Mouse (Mus musculus): ENCODE measurements around the gene Itsn1.

Itsn1 gene

DNA sequence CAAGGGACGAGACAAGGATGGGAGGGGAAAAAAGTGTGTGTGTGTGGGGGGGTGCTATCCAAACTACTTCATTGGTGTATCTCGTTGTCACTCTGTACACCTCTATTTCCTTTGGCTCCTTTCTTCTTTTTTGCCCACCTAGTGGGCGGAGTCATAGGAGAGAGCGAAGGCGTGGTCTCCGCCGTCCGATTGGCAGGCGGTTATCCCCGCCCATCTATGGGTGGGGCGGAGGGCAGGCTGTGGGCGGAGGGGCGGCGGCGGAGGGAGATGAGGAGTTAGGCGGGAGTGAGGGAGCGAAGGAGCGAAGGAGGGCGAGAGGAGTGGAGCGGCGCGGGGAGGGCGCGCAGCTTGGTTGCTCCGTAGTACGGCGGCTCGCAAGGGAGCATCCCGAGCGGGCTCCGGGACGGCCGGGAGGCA lies at the start of gene Itsn1:
Itsn1 (plus strand) TSS at position 216 of the 417 bp plus-strand sequence.
- DNase-seq (ENCODE audit: extremely low read depth, insufficient read length, low spot score), result peak; percentile 93

GRCm38 (mm10) chr16:91680656-91681055 lies 48.4 kb upstream of the Itsn1 start:
- DNase-seq (ENCODE audit: extremely low read depth, insufficient read length, low spot score), result no peak

DNA sequence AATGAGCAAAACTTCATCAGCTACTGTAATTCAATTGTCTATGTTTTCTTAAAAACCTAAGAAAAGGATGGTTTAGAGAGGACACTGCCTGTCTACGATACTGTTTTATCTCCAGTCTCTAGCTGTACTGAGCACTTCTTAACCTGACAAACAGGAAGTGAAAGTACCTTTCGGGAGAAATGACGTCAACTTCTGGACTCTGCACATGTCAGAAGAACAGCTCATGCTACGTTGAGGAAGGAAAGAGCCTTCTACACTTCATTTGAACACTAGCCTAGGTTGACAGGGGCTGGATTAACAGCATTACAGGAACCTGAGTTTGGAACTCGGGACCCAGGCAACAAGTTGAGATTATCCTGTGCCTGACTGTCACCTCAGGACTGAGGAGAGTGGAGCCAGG lies 43.6 kb upstream of the Itsn1 start:
- DNase-seq (ENCODE audit: extremely low read depth, insufficient read length, low spot score), result no peak

GRCm38 (mm10) chr16:91686369-91686768 lies 42.7 kb upstream of the Itsn1 start:
- DNase-seq (ENCODE audit: extremely low read depth, insufficient read length, low spot score), result no peak

DNA sequence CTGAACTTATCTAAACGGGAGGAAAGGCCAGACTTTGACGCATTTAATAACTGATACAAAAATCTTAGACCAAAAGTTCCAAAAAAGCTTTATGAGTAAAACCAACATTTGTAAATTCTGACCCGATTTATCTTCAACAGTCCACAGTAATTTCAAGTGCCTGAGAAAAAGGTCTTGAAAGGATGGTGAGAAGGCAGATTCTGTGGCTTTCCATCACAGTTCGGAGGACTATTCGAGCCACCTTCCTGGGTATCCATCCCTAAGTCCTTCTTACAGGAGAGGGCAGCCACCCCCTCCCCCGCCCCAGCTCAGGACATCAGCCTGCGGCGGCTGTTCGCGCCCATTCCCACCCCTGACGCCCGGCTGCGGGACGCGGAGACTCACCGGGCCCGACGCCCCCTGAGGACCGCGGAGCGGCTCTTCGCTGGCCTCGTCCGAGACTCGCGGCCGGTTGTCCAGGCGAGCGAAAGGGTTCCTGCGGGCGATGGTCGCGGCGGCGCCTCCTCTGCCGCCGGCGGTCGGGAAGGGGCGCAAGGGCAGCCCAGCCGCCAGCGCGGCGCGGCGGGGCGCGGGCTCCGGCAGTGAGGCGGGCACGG lies 41.0 kb upstream of the Itsn1 start:
- DNase-seq (ENCODE audit: extremely low read depth, insufficient read length, low spot score), result no peak

DNA sequence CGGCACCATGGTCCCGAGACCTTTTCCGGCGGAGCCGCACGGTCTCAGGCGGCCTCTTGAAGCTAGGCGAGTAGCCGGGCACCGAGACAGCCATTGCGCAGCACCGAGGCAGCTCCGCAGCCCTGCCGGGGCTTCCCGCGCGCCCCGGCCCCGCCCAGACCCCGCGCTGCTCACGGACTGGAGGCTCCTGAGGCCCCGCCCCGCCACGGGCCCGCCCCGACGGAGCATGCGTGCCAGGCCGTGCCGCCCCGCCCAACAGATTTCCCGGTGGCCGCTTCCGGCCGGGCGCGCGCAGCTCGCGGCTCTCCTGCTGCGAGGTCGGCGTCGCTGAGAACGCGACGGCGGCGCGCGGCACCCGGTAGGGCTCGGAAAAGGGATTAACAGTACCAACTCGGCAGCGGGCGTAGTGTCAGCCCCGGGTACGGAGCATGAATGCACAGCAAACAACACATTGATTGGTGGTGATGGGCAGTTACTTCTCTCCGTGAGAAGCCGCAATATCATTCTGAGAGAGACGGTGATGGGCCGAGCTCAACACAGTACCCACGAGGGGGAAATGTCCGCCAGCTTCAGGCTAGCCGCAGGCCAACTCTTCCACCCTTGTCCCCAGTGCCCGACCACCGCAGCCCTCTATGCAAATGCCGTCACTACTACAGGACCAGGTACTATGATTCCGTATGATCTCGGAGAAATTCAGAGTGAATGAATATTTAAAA lies 40.3 kb upstream of the Itsn1 start, which contains the start of gene Donson:
Donson (minus strand) TSS at position 152 of the 716 bp plus-strand sequence.
- DNase-seq (ENCODE audit: extremely low read depth, insufficient read length, low spot score), result peak; percentile 92

DNA sequence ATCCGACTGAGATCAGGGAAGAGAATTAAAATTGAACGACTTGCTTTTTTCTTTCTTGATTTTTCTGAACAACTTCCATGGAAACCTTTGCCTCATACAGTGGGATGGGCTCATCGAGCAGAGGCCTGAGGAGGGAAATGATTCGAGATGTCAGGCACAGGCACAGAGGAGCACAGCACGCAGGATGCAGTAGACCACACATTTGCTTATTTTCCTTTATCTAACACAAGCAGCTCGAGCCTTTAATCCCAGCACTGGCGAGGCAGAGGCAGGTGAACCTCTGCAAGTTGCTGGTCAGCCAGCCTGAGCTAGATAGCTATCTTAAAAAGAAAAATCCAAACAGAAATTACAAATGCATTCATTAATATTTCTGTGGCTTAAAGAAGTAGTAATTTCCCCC lies 39.3 kb upstream of the Itsn1 start:
- DNase-seq (ENCODE audit: extremely low read depth, insufficient read length, low spot score), result no peak

DNA sequence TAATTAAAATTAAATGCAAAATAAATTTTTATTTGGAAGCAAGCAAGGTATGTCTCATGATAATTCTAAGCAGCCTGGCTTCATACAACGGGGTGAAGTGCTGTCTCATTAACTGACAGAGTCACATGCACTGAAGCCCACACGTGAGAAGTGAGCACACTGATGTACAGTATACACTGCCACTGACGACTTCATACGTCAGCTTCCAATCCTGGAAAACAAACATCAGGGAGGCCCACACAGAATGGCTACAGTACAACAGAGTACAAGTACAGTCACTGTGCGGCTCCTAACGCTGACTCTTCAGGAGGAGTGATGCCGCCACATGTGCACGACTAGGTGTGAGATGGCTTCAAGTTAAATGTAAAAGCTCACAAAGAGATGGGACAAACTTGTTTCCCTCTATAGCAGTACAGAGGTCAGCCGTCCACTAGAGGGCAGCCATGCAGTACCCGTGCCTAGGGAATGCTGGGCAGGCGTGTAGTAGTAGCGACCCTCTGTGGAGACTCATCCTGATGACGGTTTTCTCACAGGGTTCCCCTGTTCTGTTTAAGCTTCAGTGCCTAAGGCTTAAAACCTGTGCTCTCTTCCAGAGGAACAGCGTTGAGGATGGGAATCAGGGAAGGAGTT lies 34.5 kb upstream of the Itsn1 start:
- peak; percentile 26 for DNase-seq (ENCODE audit: extremely low read depth, insufficient read length, low spot score)

GRCm38 (mm10) chr16:91695108-91695755 lies 33.8 kb upstream of the Itsn1 start:
- DNase-seq (ENCODE audit: extremely low read depth, insufficient read length, low spot score), result no peak

DNA sequence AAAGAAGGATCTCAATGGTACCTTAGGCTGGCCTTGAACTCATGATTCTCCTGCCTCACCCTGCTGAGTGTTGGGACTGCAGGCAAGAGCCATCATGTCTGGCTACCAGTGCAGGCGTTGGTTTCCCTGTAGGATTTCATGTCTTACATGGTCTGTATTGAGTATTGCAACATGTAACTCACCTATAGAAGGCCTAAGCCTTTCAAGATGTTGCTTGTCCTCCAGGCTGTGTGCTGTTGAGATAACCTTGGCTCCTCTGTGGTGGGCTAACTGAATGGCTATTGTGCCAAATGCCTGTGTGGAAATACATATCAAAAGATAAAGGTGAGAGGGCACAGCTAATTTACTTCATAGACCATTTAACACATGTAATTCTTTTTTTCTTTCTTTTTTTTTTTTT lies 30.1 kb upstream of the Itsn1 start:
- DNase-seq (ENCODE audit: extremely low read depth, insufficient read length, low spot score), result no peak

DNA sequence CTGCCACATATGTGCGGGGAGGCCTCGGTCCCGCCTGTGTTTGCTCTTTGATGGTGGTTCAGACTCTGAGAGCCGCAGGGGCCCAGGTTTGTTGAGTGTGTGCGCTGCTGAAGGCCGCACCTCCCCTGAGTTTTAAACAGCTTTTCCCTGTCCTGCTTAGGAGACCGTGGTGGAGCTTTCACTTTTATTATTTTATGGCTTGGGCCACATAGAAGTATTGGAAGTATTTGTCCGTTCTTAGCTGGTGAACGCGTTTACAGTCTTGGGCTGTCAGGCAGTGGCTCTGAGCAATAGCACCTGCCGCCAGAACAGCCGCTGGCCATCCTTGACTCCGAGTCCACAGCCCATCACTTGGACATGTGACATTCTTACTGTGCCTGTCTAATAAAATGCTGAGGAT lies 27.2 kb upstream of the Itsn1 start:
- DNase-seq (ENCODE audit: extremely low read depth, insufficient read length, low spot score), result no peak

DNA sequence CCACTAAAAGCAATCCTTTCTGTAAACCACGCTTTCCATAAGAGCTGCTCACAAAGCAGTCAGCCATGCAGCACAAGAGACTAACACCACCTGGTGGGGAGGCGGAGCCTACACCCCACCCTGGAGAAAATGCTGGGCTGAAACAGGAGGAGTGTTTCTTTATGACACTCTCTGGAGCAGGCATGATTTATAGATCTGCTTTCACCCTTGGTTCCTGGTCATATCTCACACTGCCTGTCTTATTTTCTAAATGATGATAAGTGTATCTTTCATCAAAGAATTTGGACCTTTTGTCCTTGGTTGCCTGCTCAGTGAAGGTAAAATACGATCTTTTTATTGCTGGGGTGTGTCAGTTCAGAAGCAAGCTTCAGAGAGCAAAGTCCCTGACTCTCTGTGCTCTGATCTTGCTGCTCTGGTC lies 26.3 kb upstream of the Itsn1 start:
- DNase-seq (ENCODE audit: extremely low read depth, insufficient read length, low spot score), result no peak

- DNase-seq (ENCODE audit: extremely low read depth, insufficient read length, low spot score), result no peak
These were observed 24.3 kb upstream of the Itsn1 start for GRCm38 (mm10) chr16:91704603-91705340.

DNA sequence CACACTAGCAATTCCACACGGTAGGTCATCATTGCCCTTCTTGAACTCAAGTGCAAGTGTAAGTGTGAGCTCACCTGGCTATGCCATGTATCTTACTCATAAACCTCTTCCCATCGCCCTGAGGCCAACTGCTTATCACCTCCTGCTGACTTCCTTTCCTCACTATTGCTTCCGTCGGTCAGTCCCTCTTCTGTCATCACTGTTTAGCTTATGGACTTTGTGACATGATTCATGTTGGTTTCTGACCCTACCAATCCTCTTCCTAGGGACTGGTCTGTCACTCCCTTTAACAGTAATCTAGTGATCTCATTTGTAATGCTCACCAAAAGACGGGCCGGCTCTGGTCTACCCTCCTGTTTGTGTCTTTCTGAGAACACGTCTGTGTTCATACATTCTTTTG lies 18.8 kb upstream of the Itsn1 start:
- DNase-seq (ENCODE audit: extremely low read depth, insufficient read length, low spot score), result no peak

DNA sequence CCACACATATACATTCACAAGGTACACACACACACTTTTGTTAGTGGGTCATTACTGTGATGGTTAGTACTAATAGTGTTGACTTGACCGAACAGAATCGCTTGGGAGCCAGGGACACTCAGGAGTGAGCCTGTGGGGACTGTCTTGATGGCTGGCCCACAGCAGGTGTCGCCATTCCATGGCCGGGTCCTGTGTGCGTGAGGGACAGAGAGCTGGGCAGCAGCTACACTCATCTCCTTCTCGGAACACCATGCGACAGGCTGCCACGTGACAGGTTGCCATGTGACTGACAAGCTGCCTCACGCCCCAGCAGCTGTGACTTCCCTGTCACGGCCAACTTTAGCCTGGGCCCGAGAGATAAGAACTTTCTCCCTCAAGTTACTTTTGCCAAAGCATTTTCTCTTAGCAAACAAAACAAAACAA lies 12.1 kb upstream of the Itsn1 start:
- no peak for DNase-seq (ENCODE audit: extremely low read depth, insufficient read length, low spot score)

DNA sequence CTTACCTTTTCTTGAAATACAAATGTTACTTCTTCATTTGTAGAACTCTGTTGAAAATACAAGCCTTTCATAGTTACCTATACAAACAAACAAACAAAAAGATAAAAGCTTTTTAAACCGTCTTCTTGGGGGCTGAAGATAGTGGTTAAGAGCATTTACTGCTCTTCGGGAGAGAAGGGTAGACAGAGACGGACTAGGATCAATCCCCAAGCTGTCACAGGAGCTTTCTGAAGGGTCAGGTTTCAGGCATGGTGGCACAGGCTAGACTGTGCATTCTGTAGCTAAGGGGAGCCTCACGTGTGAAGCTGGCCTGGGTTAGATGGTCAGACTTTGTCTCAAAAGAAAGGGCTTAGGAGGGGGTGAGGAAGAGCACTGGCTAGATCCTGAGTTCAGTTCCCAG lies 11.7 kb upstream of the Itsn1 start:
- no peak for DNase-seq (ENCODE audit: extremely low read depth, insufficient read length, low spot score)

- peak; percentile 20 for DNase-seq (ENCODE audit: extremely low read depth, insufficient read length, low spot score)
These were observed 4.8 kb upstream of the Itsn1 start for GRCm38 (mm10) chr16:91724247-91724646.

DNA sequence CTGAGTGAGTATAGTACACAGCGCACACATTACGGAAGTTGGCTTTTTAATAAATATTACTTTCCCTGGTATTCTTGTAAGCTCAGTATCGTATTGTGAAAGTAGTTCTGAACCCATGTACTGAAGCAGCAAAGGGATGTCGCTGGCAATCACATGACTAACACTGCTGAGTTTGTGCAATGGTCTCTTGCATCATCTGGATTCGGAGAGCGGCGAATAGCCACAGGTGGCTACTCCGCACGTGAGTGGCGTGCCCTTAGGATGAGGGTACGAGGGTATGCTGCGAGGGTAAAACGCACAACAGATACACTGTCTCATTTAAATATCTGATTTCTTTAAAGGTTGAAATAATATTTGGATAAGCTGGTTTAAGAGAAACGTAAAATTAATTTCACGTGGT lies 1.6 kb upstream of the Itsn1 start:
- DNase-seq (ENCODE audit: extremely low read depth, insufficient read length, low spot score), result peak; percentile 35

DNA sequence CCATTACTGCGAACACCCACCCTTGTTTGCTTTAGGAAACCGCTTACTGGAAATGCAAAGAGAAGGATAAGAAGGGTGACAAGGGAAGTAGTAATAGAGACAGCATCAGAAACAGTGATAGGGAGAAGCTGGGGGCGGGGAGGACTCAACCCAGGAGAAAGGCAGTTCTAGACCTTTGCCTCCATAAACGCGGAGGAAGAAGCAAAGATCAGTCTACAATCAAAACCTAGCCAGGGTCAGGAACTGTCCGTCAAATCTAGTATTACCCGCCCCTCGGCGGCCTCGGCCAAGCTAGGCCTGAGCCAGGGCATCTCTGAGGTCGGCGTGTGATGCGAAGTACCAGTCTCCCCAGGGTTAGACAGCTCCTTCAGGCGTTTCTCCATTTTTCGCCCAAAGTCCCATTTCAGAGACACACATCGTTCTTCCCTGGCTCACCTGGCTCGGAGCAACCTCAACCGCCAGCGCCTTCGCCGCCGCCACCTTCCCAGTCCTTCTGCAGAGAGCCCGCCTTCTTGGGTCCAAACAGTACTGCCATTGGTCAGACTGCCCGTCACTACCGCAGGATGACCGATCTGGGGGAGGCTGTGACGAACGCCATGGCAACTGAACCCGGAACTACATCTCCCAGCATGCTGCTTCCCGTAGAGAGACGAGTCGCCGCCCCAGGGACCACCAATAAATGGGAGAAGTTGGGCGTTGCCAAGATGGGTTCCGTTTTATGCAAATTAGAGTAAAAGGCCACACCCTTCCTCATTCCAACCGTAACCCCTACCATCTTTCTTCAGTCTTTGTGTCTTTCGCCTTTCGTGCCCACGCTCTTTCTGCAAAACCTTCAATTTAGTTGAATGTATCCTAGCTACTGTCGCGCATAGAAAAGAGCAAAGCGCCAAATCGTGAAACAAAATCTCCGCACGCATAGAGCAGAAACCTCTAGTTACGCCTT lies 687 bp upstream of the Itsn1 start, which contains the start of gene Cryzl1:
Cryzl1 (minus strand) TSS at position 853 of the 943 bp plus-strand sequence.
- DNase-seq (ENCODE audit: extremely low read depth, insufficient read length, low spot score), result peak; percentile 95

All from 3134 (cell line).